4 mouse cellular contexts compared by ENCODE assay signal in genomic region chr3:117054711-117055110, GRCm38 (mm10).
A peak's percentile ranks its signal among the peaks of the same experiment; 100 is the strongest.
DNase-seq lines count a peak whose midpoint lies in the region; ATAC-seq and TF ChIP-seq lines count a peak whose summit lies in the region.
"Not testable (repeated sequence)": the region's sequence is repeated elsewhere in the genome, so short reads cannot be mapped to it uniquely, and the experiment has no call there.

No protein-coding gene starts in this region.

- not testable (repeated sequence) for H3K27me3 ChIP-seq in MEL (ENCODE audit: control insufficient read depth in 1 of 2, insufficient read depth in 2 of 2, low read length in 2 of 2)

- not testable (repeated sequence) for H3K4me1 ChIP-seq in MEL (ENCODE audit: control insufficient read depth in 1 of 2, insufficient read depth in 2 of 2, low read length in 2 of 2)

- not testable (repeated sequence) for H3K79me2 ChIP-seq in MEL (ENCODE audit: control insufficient read depth, insufficient read depth, low read length, poor library complexity)

- TF ChIP-seq POLR2A in MEL (IDR thresholded peaks at IDR 0.05; ENCODE audit: control insufficient read depth in 1 of 2, insufficient read depth in 1 of 2, low read depth in 1 of 2, low read length in 2 of 2, poor library complexity in 1 of 2): not testable (repeated sequence)

- not testable (repeated sequence) for TF ChIP-seq RAD21 in MEL (IDR thresholded peaks at IDR 0.05; ENCODE audit: low read depth, low read length)

- not testable (repeated sequence) for H3K36me3 ChIP-seq in MEL (ENCODE audit: control insufficient read depth in 1 of 2, insufficient read depth in 2 of 2, low read length in 2 of 2)

- peak; percentile 33; the same call in 1 of the 2 replicates for ATAC-seq in granulocyte monocyte progenitor cell, adult 5-6 weeks (replicated peaks; ENCODE audit: poor library complexity, severe bottlenecking)
- 0 out of 2 replicates have a peak, but pooled peaks have one; percentile 20 for ATAC-seq in megakaryocyte progenitor cell, adult 5-6 weeks (replicated peaks; ENCODE audit: poor library complexity)

- DNase-seq in MEL (ENCODE audit: low read depth, low spot score) (peak; percentile 39), MEL-GATA-1-ER (ENCODE audit: extremely low read depth, low read depth) (peak; percentile 33)

- H3K9me3 ChIP-seq in MEL (replicated peaks; ENCODE audit: insufficient read depth, low read length): not testable (repeated sequence)

- H3K9ac ChIP-seq in MEL (ENCODE audit: control insufficient read depth, low read depth, low read length, poor library complexity, severe bottlenecking): not testable (repeated sequence)

- TF ChIP-seq CTCF in MEL (IDR thresholded peaks at IDR 0.05 in 2 of 3, conservative IDR thresholded peaks at IDR 0.05 in 1 of 3; ENCODE audit: control insufficient read depth in 1 of 3, insufficient read depth in 1 of 3, low read depth in 2 of 3, low read length in 3 of 3, poor library complexity in 1 of 3, severe bottlenecking in 1 of 3): not testable (repeated sequence)

- not testable (repeated sequence) for H3K4me3 ChIP-seq in MEL (ENCODE audit: control insufficient read depth in 1 of 2, insufficient read depth in 1 of 2, low read depth in 2 of 2, low read length in 2 of 2)

- peak; percentile 77 to 83 for TF ChIP-seq EP300 in MEL (IDR thresholded peaks at IDR 0.05; ENCODE audit: low read depth in 1 of 2, low read length in 2 of 2)

- H3K27ac ChIP-seq in MEL (ENCODE audit: control insufficient read depth, low read depth, low read length): not testable (repeated sequence)

TF ChIP-seq in MEL, 35 proteins besides CTCF, POLR2A, EP300 and RAD21:
- peak; percentile 45; the same call in 1 of the 2 replicates for TF ChIP-seq ETS1 (IDR thresholded peaks at IDR 0.05; ENCODE audit: low read depth, low read length)
- peak; percentile 80 for TF ChIP-seq GATA1 (IDR thresholded peaks at IDR 0.05; ENCODE audit: low read depth, low read length)
- TF ChIP-seq TCF12 (IDR thresholded peaks at IDR 0.05; ENCODE audit: low read depth, low read length): peak; percentile 69
TF ChIP-seq in MEL: peak in this region for 3; not testable (repeated sequence) for 32.
